ENCODE assay signal across 8 mouse cellular contexts in the genomic region with DNA sequence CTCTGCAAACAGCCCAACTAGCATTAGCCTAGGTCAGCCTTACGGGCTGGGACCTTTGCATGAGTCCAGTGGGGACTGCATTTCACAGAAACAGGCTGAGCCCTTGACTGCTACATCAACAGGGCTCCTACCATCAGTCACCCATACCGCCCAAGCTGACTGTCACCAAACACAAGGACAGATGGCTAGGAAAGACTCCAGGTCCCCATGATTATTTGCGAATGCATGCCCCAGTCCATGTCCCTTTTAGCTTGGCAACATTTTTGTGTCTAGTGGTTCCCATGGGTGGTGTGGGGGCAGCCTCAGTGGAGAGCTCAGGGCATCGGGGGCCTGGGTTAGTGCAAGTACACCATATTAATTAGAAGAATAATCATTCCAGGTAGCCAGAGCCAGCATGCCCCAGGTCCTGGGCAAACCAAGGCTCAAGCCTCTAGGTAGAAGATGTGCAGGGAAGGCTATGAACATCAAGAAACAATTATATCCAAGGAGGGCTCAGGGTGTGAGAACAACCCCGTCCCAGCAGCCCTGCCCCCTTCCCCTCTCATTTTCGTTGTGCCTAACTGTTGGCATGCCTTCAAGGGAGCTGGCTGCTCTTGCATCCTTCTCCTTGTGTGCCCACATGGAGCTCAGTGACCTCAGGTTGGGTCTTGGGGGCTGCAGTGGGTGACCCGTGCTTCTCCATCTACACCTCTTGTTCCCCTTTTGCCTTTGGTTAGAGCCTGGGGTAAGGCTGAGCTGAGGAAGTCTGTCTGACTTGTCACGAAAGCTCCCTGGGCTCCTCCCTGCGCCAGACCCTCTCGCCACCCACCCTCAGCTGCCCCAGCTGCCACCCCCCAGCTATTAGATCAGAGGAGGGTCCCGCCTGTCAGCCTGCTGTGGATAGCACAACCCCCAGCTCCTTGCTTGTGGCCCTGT. TPM values are rescaled to one million over a fixed set of nuclear protein-coding genes. Genes with fewer than 3 reads are reported as not detected.
DNase-seq lines count a peak whose midpoint lies in the region; ATAC-seq and TF ChIP-seq lines count a peak whose summit lies in the region.

No protein-coding gene starts in this region.

- no peaks in the 10 kb centered on the region for H3K9me3 ChIP-seq in heart, embryonic 12.5 days (replicated peaks)
- no peaks in the 10 kb centered on the region for H3K9me3 ChIP-seq in G1E (replicated peaks)
- H3K9me3 ChIP-seq in forebrain, embryonic 13.5 days (replicated peaks): no peaks in the 10 kb centered on the region
- no peaks in the 10 kb centered on the region for H3K9me3 ChIP-seq in liver, embryonic 14.5 days (ENCODE audit: control insufficient read depth, low read length)

- peak overlapping the region; percentile 79; the same call in 1 of the 2 replicates for H3K4me3 ChIP-seq in heart, embryonic 12.5 days
- peak overlapping the region; percentile 83; the same call in 1 of the 2 replicates for H3K4me3 ChIP-seq in G1E (ENCODE audit: low read depth, low read length)
- peak overlapping the region; percentile 85 for H3K4me3 ChIP-seq in forebrain, embryonic 13.5 days
- H3K4me3 ChIP-seq in liver, embryonic 14.5 days (ENCODE audit: insufficient read depth in 1 of 2, low read depth in 2 of 2, low read length in 2 of 2): peak overlapping the region in 1 of 2 experiments; percentile 77; a peak in 2 of 4 replicates

- 0 out of 2 replicates have a peak, but pooled peaks cover 6% of the 10 kb centered on the region for H3K27me3 ChIP-seq in heart, embryonic 12.5 days (replicated peaks)
- H3K27me3 ChIP-seq in G1E (ENCODE audit: insufficient read depth, low read length): peaks cover 23% of the 10 kb centered on the region
- H3K27me3 ChIP-seq in forebrain, embryonic 13.5 days: no peaks in the 10 kb centered on the region
- H3K27me3 ChIP-seq in liver, embryonic 14.5 days (ENCODE audit: control insufficient read depth, insufficient read depth, low read length): no peaks in the 10 kb centered on the region

- 86% methylated on average over 11 of the region's 11 CpGs for WGBS in heart, embryonic 12.5 days
- 91% methylated on average over 11 of the region's 11 CpGs for WGBS in forebrain, embryonic 13.5 days
- WGBS in liver, embryonic 14.5 days (ENCODE audit: insufficient replicate concordance): 70% methylated on average over 11 of the region's 11 CpGs

- peaks cover 22% of the 10 kb centered on the region for H3K36me3 ChIP-seq in heart, embryonic 12.5 days
- peaks cover 25% of the 10 kb centered on the region for H3K36me3 ChIP-seq in G1E (replicated peaks)
- H3K36me3 ChIP-seq in forebrain, embryonic 13.5 days (ENCODE audit: poor library complexity, severe bottlenecking): peaks cover 21% of the 10 kb centered on the region
- H3K36me3 ChIP-seq in liver, embryonic 14.5 days (replicated peaks; ENCODE audit: control insufficient read depth, insufficient read depth, low read depth): no peaks in the 10 kb centered on the region

- no peak for ATAC-seq in heart, embryonic 12.5 days (ENCODE audit: insufficient number of reproducible peaks, low FRiP score)
- no peak for ATAC-seq in G1E (ENCODE audit: extremely low read depth, insufficient number of reproducible peaks, low FRiP score, poor library complexity, severe bottlenecking)
- ATAC-seq in forebrain, embryonic 13.5 days: no peak
- no peak for ATAC-seq in liver, embryonic 14.5 days (ENCODE audit: insufficient read depth)

- no peak overlapping the region for H3K9ac ChIP-seq in heart, embryonic 12.5 days
- H3K9ac ChIP-seq in forebrain, embryonic 13.5 days: peak overlapping the region; percentile 93
- no peak overlapping the region for H3K9ac ChIP-seq in liver, embryonic 14.5 days (replicated peaks)

- peaks cover 30% of the 10 kb centered on the region for H3K4me1 ChIP-seq in heart, embryonic 12.5 days (replicated peaks)
- peaks cover 42% of the 10 kb centered on the region for H3K4me1 ChIP-seq in G1E (ENCODE audit: insufficient read depth, low read depth, low read length)
- H3K4me1 ChIP-seq in forebrain, embryonic 13.5 days: peaks cover 26% of the 10 kb centered on the region
- H3K4me1 ChIP-seq in liver, embryonic 14.5 days (replicated peaks; ENCODE audit: control insufficient read depth in 2 of 2, insufficient read depth in 2 of 2, low read length in 1 of 2): peaks cover 10 to 14% of the 10 kb centered on the region in 2 experiments

- no peak for TF ChIP-seq CTCF in G1E (IDR thresholded peaks at IDR 0.05; ENCODE audit: low read depth, low read length)
- no peak for TF ChIP-seq CTCF in liver, embryonic 14.5 days (IDR thresholded peaks at IDR 0.05; ENCODE audit: low read depth)

- no peak for TF ChIP-seq EP300 in liver, embryonic 14.5 days (IDR thresholded peaks at IDR 0.05; ENCODE audit: low read depth)

- no peak overlapping the region for H3K27ac ChIP-seq in heart, embryonic 12.5 days (ENCODE audit: poor library complexity, severe bottlenecking)
- no peak overlapping the region for H3K27ac ChIP-seq in forebrain, embryonic 13.5 days
- no peak overlapping the region for H3K27ac ChIP-seq in liver, embryonic 14.5 days

- no peak for DNase-seq in heart, postnatal 4 days
- DNase-seq in G1E (ENCODE audit: low spot score): no peak
- no peak for DNase-seq in liver, embryonic 14.5 days (ENCODE audit: low read depth in 3 of 3, low spot score in 3 of 3)
- no peak for DNase-seq in yolk sac, embryonic 10.5 days (ENCODE audit: low spot score)
- no peak for DNase-seq in layer of hippocampus, adult 9-11 months
- DNase-seq in testis, postnatal 10 days (ENCODE audit: low spot score): no peak

- peak overlapping the region; percentile 97 for H3K4me2 ChIP-seq in heart, embryonic 12.5 days
- peak overlapping the region; percentile 96 for H3K4me2 ChIP-seq in forebrain, embryonic 13.5 days
- H3K4me2 ChIP-seq in liver, embryonic 14.5 days (ENCODE audit: low read depth): peak overlapping the region; percentile 88

RNA-seq across cellular contexts. Expression of gene Dnlz, which starts 1.4 kb away (rescaled TPM):
- polyA plus RNA-seq in heart, embryonic 12.5 days (2016; fragmentation: Nextera tagmentation; extraction: Ambion mirVana): 31.4 and 33.7 TPM in 2 replicates
- total RNA-seq in heart, postnatal 4 days (2021): 10 to 100 TPM; 16.1 to 16.6 TPM
- 7.6 and 8.8 TPM in 2 replicates for total RNA-seq in G1E (2014; fragmentation: Nextera tagmentation)
- total RNA-seq in G1E (2017): 9.4 and 9.8 TPM in 2 replicates
- polyA plus RNA-seq in G1E (2012): 14.2 and 14.5 TPM in 2 replicates
- polyA plus RNA-seq in forebrain, embryonic 13.5 days (2015; fragmentation: Nextera tagmentation; extraction: Ambion mirVana): 31.1 and 32.2 TPM in 2 replicates
- 7.6 and 7.8 TPM in 2 replicates for polyA plus RNA-seq in liver, embryonic 14.5 days (2012; rRNA removed)
- polyA plus RNA-seq in liver, embryonic 14.5 days (2014; fragmentation: Nextera tagmentation; extraction: Ambion mirVana): 7.0 and 8.4 TPM in 2 replicates

RNA-seq across cellular contexts. Expression of gene Card9, which starts 7.4 kb away (rescaled TPM):
- polyA plus RNA-seq in heart, embryonic 12.5 days (2016; fragmentation: Nextera tagmentation; extraction: Ambion mirVana): 0.56 and 0.58 TPM in 2 replicates
- total RNA-seq in heart, postnatal 4 days (2021): under 1 TPM; 0.60 to 0.95 TPM
- total RNA-seq in G1E (2014; fragmentation: Nextera tagmentation) (not detected in 2 replicates), G1E (2017) (0.12 and 0.16 TPM in 2 replicates)
- polyA plus RNA-seq in G1E (2012): 0.35 and 0.38 TPM in 2 replicates
- 0.72 and 2.0 TPM in 2 replicates for polyA plus RNA-seq in forebrain, embryonic 13.5 days (2015; fragmentation: Nextera tagmentation; extraction: Ambion mirVana)
- polyA plus RNA-seq in liver, embryonic 14.5 days (2012; rRNA removed): 6.4 and 6.8 TPM in 2 replicates
- 1.1 and 2.3 TPM in 2 replicates for polyA plus RNA-seq in liver, embryonic 14.5 days (2014; fragmentation: Nextera tagmentation; extraction: Ambion mirVana)

RNA-seq across cellular contexts. Expression of gene Snapc4, which starts 27.1 kb away (rescaled TPM):
- 20.4 and 23.5 TPM in 2 replicates for polyA plus RNA-seq in heart, embryonic 12.5 days (2016; fragmentation: Nextera tagmentation; extraction: Ambion mirVana)
- 10 to 100 TPM; 20.8 to 21.0 TPM for total RNA-seq in heart, postnatal 4 days (2021)
- total RNA-seq in G1E (2014; fragmentation: Nextera tagmentation) (18.7 and 25.4 TPM in 2 replicates), G1E (2017) (42.2 and 46.0 TPM in 2 replicates)
- polyA plus RNA-seq in G1E (2012): 64.0 and 67.9 TPM in 2 replicates
- polyA plus RNA-seq in forebrain, embryonic 13.5 days (2015; fragmentation: Nextera tagmentation; extraction: Ambion mirVana): 25.1 and 30.9 TPM in 2 replicates
- polyA plus RNA-seq in liver, embryonic 14.5 days (2012; rRNA removed): 10.7 and 11.0 TPM in 2 replicates
- 6.3 and 6.6 TPM in 2 replicates for polyA plus RNA-seq in liver, embryonic 14.5 days (2014; fragmentation: Nextera tagmentation; extraction: Ambion mirVana)

RNA-seq across cellular contexts. Expression of gene Entr1, which starts 35.8 kb away (rescaled TPM):
- polyA plus RNA-seq in heart, embryonic 12.5 days (2016; fragmentation: Nextera tagmentation; extraction: Ambion mirVana): 91.7 and 95.5 TPM in 2 replicates
- total RNA-seq in heart, postnatal 4 days (2021): 10 to 100 TPM; 55.5 to 62.3 TPM
- total RNA-seq in G1E (2014; fragmentation: Nextera tagmentation) (56.5 and 69.8 TPM in 2 replicates), G1E (2017) (58.2 and 63.7 TPM in 2 replicates)
- polyA plus RNA-seq in G1E (2012): 68.2 and 71.5 TPM in 2 replicates
- 156 and 164 TPM in 2 replicates for polyA plus RNA-seq in forebrain, embryonic 13.5 days (2015; fragmentation: Nextera tagmentation; extraction: Ambion mirVana)
- polyA plus RNA-seq in liver, embryonic 14.5 days (2012; rRNA removed): 26.3 and 35.3 TPM in 2 replicates
- polyA plus RNA-seq in liver, embryonic 14.5 days (2014; fragmentation: Nextera tagmentation; extraction: Ambion mirVana): 36.0 and 41.6 TPM in 2 replicates

RNA-seq across cellular contexts. Expression of gene Pmpca, which starts 35.8 kb away (rescaled TPM):
- 142 and 145 TPM in 2 replicates for polyA plus RNA-seq in heart, embryonic 12.5 days (2016; fragmentation: Nextera tagmentation; extraction: Ambion mirVana)
- 100 to 1,000 TPM; 107 to 113 TPM for total RNA-seq in heart, postnatal 4 days (2021)
- total RNA-seq in G1E (2014; fragmentation: Nextera tagmentation) (56.9 and 76.5 TPM in 2 replicates), G1E (2017) (78.8 and 94.3 TPM in 2 replicates)
- polyA plus RNA-seq in G1E (2012): 542 and 594 TPM in 2 replicates
- polyA plus RNA-seq in forebrain, embryonic 13.5 days (2015; fragmentation: Nextera tagmentation; extraction: Ambion mirVana): 103 and 111 TPM in 2 replicates
- 32.5 and 41.8 TPM in 2 replicates for polyA plus RNA-seq in liver, embryonic 14.5 days (2012; rRNA removed)
- polyA plus RNA-seq in liver, embryonic 14.5 days (2014; fragmentation: Nextera tagmentation; extraction: Ambion mirVana): 45.5 and 50.1 TPM in 2 replicates
